ENCODE assay signal across 8 mouse cellular contexts in genomic region chr1:92640393-92640792, GRCm38 (mm10). TPM values are rescaled to one million over a fixed set of nuclear protein-coding genes. Genes with fewer than 3 reads are reported as not detected.
DNase-seq lines count a peak whose midpoint lies in the region; ATAC-seq and TF ChIP-seq lines count a peak whose summit lies in the region.

No protein-coding gene starts in this region.

- H3K27ac ChIP-seq in kidney, embryonic 16.5 days (ENCODE audit: low read length) = no peak overlapping the region
- no peak overlapping the region for H3K27ac ChIP-seq in intestine, postnatal 0 days (ENCODE audit: low read depth, low read length)
- no peak overlapping the region for H3K27ac ChIP-seq in small intestine, adult 2 months (ENCODE audit: insufficient read depth, low read depth, low read length)

- ATAC-seq in kidney, embryonic 16.5 days (ENCODE audit: low FRiP score, low TSS enrichment) = no peak
- ATAC-seq in common myeloid progenitor, adult 5-6 weeks (replicated peaks; ENCODE audit: low read depth, poor library complexity, severe bottlenecking) = peak; percentile 31
- ATAC-seq in intestine, postnatal 0 days = no peak

- H3K4me3 ChIP-seq in kidney, embryonic 16.5 days (ENCODE audit: low read length) = no peak overlapping the region
- H3K4me3 ChIP-seq in intestine, postnatal 0 days (ENCODE audit: low read depth, low read length) = no peak overlapping the region
- H3K4me3 ChIP-seq in small intestine, adult 2 months (ENCODE audit: low read depth, low read length) = 0 out of 2 replicates have a peak overlapping the region, but pooled peaks have one; percentile 4
- no peak overlapping the region for H3K4me3 ChIP-seq in lung, adult 2 months (replicated peaks; ENCODE audit: extremely low read depth, low read depth, low read length)

- TF ChIP-seq POLR2A in small intestine, adult 2 months (IDR thresholded peaks at IDR 0.05; ENCODE audit: low read depth, low read length) = no peak
- TF ChIP-seq POLR2A in lung, adult 2 months (IDR thresholded peaks at IDR 0.05; ENCODE audit: borderline replicate concordance, extremely low read depth, low read depth, low read length) = no peak

- H3K9ac ChIP-seq in kidney, embryonic 16.5 days (replicated peaks; ENCODE audit: low read length) = no peak overlapping the region
- H3K9ac ChIP-seq in intestine, postnatal 0 days (ENCODE audit: low read depth, low read length) = no peak overlapping the region

- no peak for TF ChIP-seq CTCF in intestine, postnatal 0 days (IDR thresholded peaks at IDR 0.05; ENCODE audit: low read depth)
- no peak for TF ChIP-seq CTCF in small intestine, adult 2 months (IDR thresholded peaks at IDR 0.05; ENCODE audit: extremely low read depth, insufficient read length, insufficient replicate concordance, low read depth, low read length)
- TF ChIP-seq CTCF in lung, adult 2 months (IDR thresholded peaks at IDR 0.05; ENCODE audit: insufficient read depth, low read length) = no peak

- peaks cover 32% of the 10 kb centered on the region for H3K36me3 ChIP-seq in kidney, embryonic 16.5 days (ENCODE audit: insufficient read depth, low read length)
- peaks cover 29% of the 10 kb centered on the region for H3K36me3 ChIP-seq in intestine, postnatal 0 days (ENCODE audit: control insufficient read depth, insufficient read depth)
- H3K36me3 ChIP-seq in small intestine, adult 2 months (ENCODE audit: control insufficient read depth, insufficient read depth, low read length) = peaks cover 16% of the 10 kb centered on the region; the same call in 1 of the 2 replicates

- DNase-seq in kidney, postnatal 36 days = no peak
- DNase-seq in gastrocnemius, adult 8-10 months (ENCODE audit: low spot score in 2 of 2) = no peak
- DNase-seq in lung, adult 2 months = no peak
- no peak for DNase-seq in cerebellum, adult 9-11 months

- H3K4me2 ChIP-seq in kidney, embryonic 16.5 days (replicated peaks; ENCODE audit: low read depth, low read length) = peak overlapping the region; percentile 98; the same call in 1 of the 2 replicates
- H3K4me2 ChIP-seq in intestine, postnatal 0 days (replicated peaks; ENCODE audit: low read depth) = peak overlapping the region; percentile 88

- H3K4me1 ChIP-seq in kidney, embryonic 16.5 days (ENCODE audit: insufficient read depth, low read length) = peaks cover 15% of the 10 kb centered on the region
- no peaks in the 10 kb centered on the region for H3K4me1 ChIP-seq in intestine, postnatal 0 days (replicated peaks; ENCODE audit: control insufficient read depth, insufficient read depth, low read length)
- peaks cover 8% of the 10 kb centered on the region; the same call in 1 of the 2 replicates for H3K4me1 ChIP-seq in small intestine, adult 2 months (ENCODE audit: control insufficient read depth, insufficient read depth, insufficient read length, low read length)
- peaks cover 9% of the 10 kb centered on the region for H3K4me1 ChIP-seq in lung, adult 2 months (ENCODE audit: control insufficient read depth, insufficient read depth, low read length)

- 78% methylated on average over 6 of the region's 6 CpGs for WGBS in kidney, embryonic 16.5 days
- WGBS in intestine, postnatal 0 days = 82% methylated on average over 6 of the region's 6 CpGs
- 79% methylated on average over 6 of the region's 6 CpGs for WGBS in small intestine, adult 2 months
- WGBS in lung, adult 2 months = 55% methylated on average over 6 of the region's 6 CpGs

- H3K27me3 ChIP-seq in kidney, embryonic 16.5 days (ENCODE audit: insufficient read depth, low read length) = no peaks in the 10 kb centered on the region
- no peaks in the 10 kb centered on the region for H3K27me3 ChIP-seq in intestine, postnatal 0 days (replicated peaks; ENCODE audit: control insufficient read depth, insufficient read depth, low read length)
- H3K27me3 ChIP-seq in small intestine, adult 2 months (ENCODE audit: control insufficient read depth, insufficient read depth, low read length) = no peaks in the 10 kb centered on the region

- H3K9me3 ChIP-seq in kidney, embryonic 16.5 days (ENCODE audit: low read length) = no peaks in the 10 kb centered on the region
- no peaks in the 10 kb centered on the region for H3K9me3 ChIP-seq in intestine, postnatal 0 days (ENCODE audit: control insufficient read depth)

RNA-seq across cellular contexts. Expression of gene Cops9, which starts 1.4 kb away (rescaled TPM):
- polyA plus RNA-seq in kidney, embryonic 16.5 days (2015; fragmentation: Nextera tagmentation; extraction: Ambion mirVana) = 369 and 396 TPM in 2 replicates
- total RNA-seq in common myeloid progenitor, adult 5-6 weeks (2017) = 124 and 156 TPM in 2 replicates
- polyA plus RNA-seq in intestine, postnatal 0 days (2015; fragmentation: Nextera tagmentation; extraction: Ambion mirVana) = 415 and 419 TPM in 2 replicates
- 34.5 and 44.1 TPM in 2 replicates for polyA plus RNA-seq in small intestine, adult 2 months (2012; rRNA removed)
- total RNA-seq in gastrocnemius, adult 8-10 months (2022) = 100 to 1,000 TPM; 189 to 223 (median 200) TPM
- 73.6 and 107 TPM in 2 replicates for polyA plus RNA-seq in lung, adult 2 months (2012; rRNA removed)

RNA-seq across cellular contexts. Expression of gene Otos, which starts 8.2 kb away (rescaled TPM):
- polyA plus RNA-seq in kidney, embryonic 16.5 days (2015; fragmentation: Nextera tagmentation; extraction: Ambion mirVana) = 0.64 and 0.72 TPM in 2 replicates
- 6.0 and 8.2 TPM in 2 replicates for total RNA-seq in common myeloid progenitor, adult 5-6 weeks (2017)
- polyA plus RNA-seq in intestine, postnatal 0 days (2015; fragmentation: Nextera tagmentation; extraction: Ambion mirVana) = not detected in 2 replicates
- 0.20 TPM in 1 of 2 replicates, not detected in the other for polyA plus RNA-seq in small intestine, adult 2 months (2012; rRNA removed)
- total RNA-seq in gastrocnemius, adult 8-10 months (2022) = not detected
- polyA plus RNA-seq in lung, adult 2 months (2012; rRNA removed) = 0.18 TPM in 1 of 2 replicates, not detected in the other

RNA-seq across cellular contexts. Expression of gene Olfr12, which starts 22.8 kb away (rescaled TPM):
- not detected in 2 replicates for polyA plus RNA-seq in kidney, embryonic 16.5 days (2015; fragmentation: Nextera tagmentation; extraction: Ambion mirVana)
- not detected in 2 replicates for total RNA-seq in common myeloid progenitor, adult 5-6 weeks (2017)
- not detected in 2 replicates for polyA plus RNA-seq in intestine, postnatal 0 days (2015; fragmentation: Nextera tagmentation; extraction: Ambion mirVana)
- not detected in 2 replicates for polyA plus RNA-seq in small intestine, adult 2 months (2012; rRNA removed)
- total RNA-seq in gastrocnemius, adult 8-10 months (2022) = not detected
- polyA plus RNA-seq in lung, adult 2 months (2012; rRNA removed) = not detected in 2 replicates

RNA-seq across cellular contexts. Expression of gene Olfr1410, which starts 34.8 kb away (rescaled TPM):
- polyA plus RNA-seq in kidney, embryonic 16.5 days (2015; fragmentation: Nextera tagmentation; extraction: Ambion mirVana) = not detected in 2 replicates
- not detected in 2 replicates for total RNA-seq in common myeloid progenitor, adult 5-6 weeks (2017)
- not detected in 2 replicates for polyA plus RNA-seq in intestine, postnatal 0 days (2015; fragmentation: Nextera tagmentation; extraction: Ambion mirVana)
- polyA plus RNA-seq in small intestine, adult 2 months (2012; rRNA removed) = not detected in 2 replicates
- not detected for total RNA-seq in gastrocnemius, adult 8-10 months (2022)
- polyA plus RNA-seq in lung, adult 2 months (2012; rRNA removed) = not detected in 2 replicates

RNA-seq across cellular contexts. Expression of gene Olfr1411, which starts 46.2 kb away (rescaled TPM):
- not detected in 2 replicates for polyA plus RNA-seq in kidney, embryonic 16.5 days (2015; fragmentation: Nextera tagmentation; extraction: Ambion mirVana)
- total RNA-seq in common myeloid progenitor, adult 5-6 weeks (2017) = not detected in 2 replicates
- not detected in 2 replicates for polyA plus RNA-seq in intestine, postnatal 0 days (2015; fragmentation: Nextera tagmentation; extraction: Ambion mirVana)
- not detected in 2 replicates for polyA plus RNA-seq in small intestine, adult 2 months (2012; rRNA removed)
- total RNA-seq in gastrocnemius, adult 8-10 months (2022) = not detected
- polyA plus RNA-seq in lung, adult 2 months (2012; rRNA removed) = not detected in 2 replicates
